In genomic region chr13:30198101-30198570, GRCm38 (mm10) we compare ENCODE assay signal across 12 mouse cellular contexts.
DNase-seq lines count a peak whose midpoint lies in the region; ATAC-seq and TF ChIP-seq lines count a peak whose summit lies in the region.
"Had no signal": no experiment of that assay in that cellular context is flagged by ENCODE, and none has a peak within 500 bp of the region (broad histone marks: within the 10 kb centered on the region; RNA-seq: fewer than 3 reads in every experiment).

No protein-coding gene starts in this region.

- H3K4me2 ChIP-seq in kidney, postnatal 0 days (ENCODE audit: low read length), result no peak overlapping the region
- no peak overlapping the region for H3K4me2 ChIP-seq in kidney, embryonic 15.5 days
- peak overlapping the region; percentile 24 for H3K4me2 ChIP-seq in embryonic facial prominence, embryonic 13.5 days
- H3K4me2 ChIP-seq in hindbrain, embryonic 11.5 days (replicated peaks; ENCODE audit: low read depth, low read length), result no peak overlapping the region
- H3K4me2 ChIP-seq: heart, embryonic 15.5 days had no signal

- 0 out of 2 replicates have a peak overlapping the region, but pooled peaks have one; percentile 11 for H3K27ac ChIP-seq in kidney, postnatal 0 days
- no peak overlapping the region for H3K27ac ChIP-seq in kidney, embryonic 15.5 days
- peak overlapping the region; percentile 77 for H3K27ac ChIP-seq in embryonic facial prominence, embryonic 13.5 days
- no peak overlapping the region for H3K27ac ChIP-seq in layer of hippocampus, adult 2 months
- no peak overlapping the region for H3K27ac ChIP-seq in hindbrain, embryonic 11.5 days (ENCODE audit: low read depth, low read length)
- H3K27ac ChIP-seq: heart, embryonic 15.5 days had no signal

- DNase-seq in kidney, postnatal 0 days (ENCODE audit: low spot score), result no peak
- DNase-seq in thymus, postnatal 4 days, result peak; percentile 20
- DNase-seq in layer of hippocampus, adult 2 months (ENCODE audit: low spot score in 2 of 2), result no peak
- no peak for DNase-seq in frontal cortex, postnatal 25 days (ENCODE audit: low spot score in 2 of 2)
- DNase-seq in hindbrain, embryonic 11.5 days (ENCODE audit: low spot score), result no peak
- DNase-seq: kidney, postnatal 10 days; liver had no signal

- H3K36me3 ChIP-seq in kidney, postnatal 0 days (ENCODE audit: insufficient read depth, low read length), result no peaks in the 10 kb centered on the region
- H3K36me3 ChIP-seq in kidney, embryonic 15.5 days, result 0 out of 2 replicates have a peak, but pooled peaks cover 3% of the 10 kb centered on the region
- H3K36me3 ChIP-seq in embryonic facial prominence, embryonic 13.5 days, result no peaks in the 10 kb centered on the region; the same call in 1 of the 2 replicates
- no peaks in the 10 kb centered on the region for H3K36me3 ChIP-seq in megakaryocyte, embryonic 14.5 days (replicated peaks; ENCODE audit: low read length)
- H3K36me3 ChIP-seq in hindbrain, embryonic 11.5 days (ENCODE audit: control insufficient read depth, insufficient read depth, low read length), result no peaks in the 10 kb centered on the region
- H3K36me3 ChIP-seq: heart, embryonic 15.5 days had no signal

- H3K4me3 ChIP-seq in kidney, postnatal 0 days (replicated peaks; ENCODE audit: low read depth, low read length), result no peak overlapping the region
- H3K4me3 ChIP-seq in kidney, embryonic 15.5 days (replicated peaks), result no peak overlapping the region
- no peak overlapping the region for H3K4me3 ChIP-seq in embryonic facial prominence, embryonic 13.5 days
- peak overlapping the region; percentile 3 for H3K4me3 ChIP-seq in megakaryocyte, embryonic 14.5 days (replicated peaks)
- no peak overlapping the region for H3K4me3 ChIP-seq in layer of hippocampus, adult 2 months
- no peak overlapping the region for H3K4me3 ChIP-seq in hindbrain, embryonic 11.5 days (ENCODE audit: low read depth, low read length)
- H3K4me3 ChIP-seq: erythroblast, embryonic 14.5 days; heart, embryonic 15.5 days had no signal

- no peaks in the 10 kb centered on the region for H3K9me3 ChIP-seq in kidney, postnatal 0 days (replicated peaks; ENCODE audit: low read length)
- H3K9me3 ChIP-seq in kidney, embryonic 15.5 days (replicated peaks), result no peaks in the 10 kb centered on the region
- no peaks in the 10 kb centered on the region for H3K9me3 ChIP-seq in embryonic facial prominence, embryonic 13.5 days
- no peaks in the 10 kb centered on the region for H3K9me3 ChIP-seq in megakaryocyte, embryonic 14.5 days
- H3K9me3 ChIP-seq in hindbrain, embryonic 11.5 days (ENCODE audit: control insufficient read depth, low read length), result no peaks in the 10 kb centered on the region
- H3K9me3 ChIP-seq: heart, embryonic 15.5 days had no signal

- no peak for ATAC-seq in kidney, postnatal 0 days (replicated peaks; ENCODE audit: low FRiP score, low read depth)
- ATAC-seq in kidney, embryonic 15.5 days (replicated peaks; ENCODE audit: low FRiP score), result no peak
- no peak for ATAC-seq in embryonic facial prominence, embryonic 13.5 days (ENCODE audit: insufficient number of reproducible peaks, insufficient read depth, low FRiP score, low TSS enrichment, low read depth)
- no peak for ATAC-seq in hindbrain, embryonic 11.5 days (ENCODE audit: low FRiP score)

- H3K9ac ChIP-seq in kidney, postnatal 0 days (ENCODE audit: low read depth, low read length), result no peak overlapping the region
- H3K9ac ChIP-seq in kidney, embryonic 15.5 days, result no peak overlapping the region
- no peak overlapping the region for H3K9ac ChIP-seq in embryonic facial prominence, embryonic 13.5 days
- no peak overlapping the region for H3K9ac ChIP-seq in hindbrain, embryonic 11.5 days (ENCODE audit: low read depth, low read length)
- H3K9ac ChIP-seq: heart, embryonic 15.5 days had no signal

- no peaks in the 10 kb centered on the region for H3K27me3 ChIP-seq in kidney, postnatal 0 days (ENCODE audit: insufficient read depth, low read length)
- H3K27me3 ChIP-seq in kidney, embryonic 15.5 days, result no peaks in the 10 kb centered on the region
- H3K27me3 ChIP-seq in embryonic facial prominence, embryonic 13.5 days, result no peaks in the 10 kb centered on the region
- no peaks in the 10 kb centered on the region for H3K27me3 ChIP-seq in megakaryocyte, embryonic 14.5 days (replicated peaks)
- no peaks in the 10 kb centered on the region for H3K27me3 ChIP-seq in hindbrain, embryonic 11.5 days (ENCODE audit: control insufficient read depth, insufficient read depth, low read length)
- H3K27me3 ChIP-seq: heart, embryonic 15.5 days had no signal

- WGBS in kidney, postnatal 0 days, result 76% methylated on average over 9 of the region's 9 CpGs
- WGBS in kidney, embryonic 15.5 days, result 81% methylated on average over 9 of the region's 9 CpGs
- WGBS in embryonic facial prominence, embryonic 13.5 days, result 55% methylated on average over 9 of the region's 9 CpGs
- WGBS in hindbrain, embryonic 11.5 days, result 90% methylated on average over 9 of the region's 9 CpGs

- no peak for TF ChIP-seq CTCF in kidney, postnatal 0 days (IDR thresholded peaks at IDR 0.05; ENCODE audit: low read depth)
- TF ChIP-seq CTCF in layer of hippocampus, adult 2 months (conservative IDR thresholded peaks at IDR 0.05), result no peak

- no peaks in the 10 kb centered on the region for H3K4me1 ChIP-seq in kidney, postnatal 0 days (replicated peaks; ENCODE audit: insufficient read depth, low read length)
- peaks cover 9% of the 10 kb centered on the region for H3K4me1 ChIP-seq in kidney, embryonic 15.5 days
- peaks cover 18% of the 10 kb centered on the region for H3K4me1 ChIP-seq in embryonic facial prominence, embryonic 13.5 days
- peaks cover 3% of the 10 kb centered on the region; the same call in 1 of the 2 replicates for H3K4me1 ChIP-seq in megakaryocyte, embryonic 14.5 days
- H3K4me1 ChIP-seq in hindbrain, embryonic 11.5 days (replicated peaks; ENCODE audit: control insufficient read depth, insufficient read depth, low read length), result no peaks in the 10 kb centered on the region
- H3K4me1 ChIP-seq: heart, embryonic 15.5 days had no signal

Comparison
In these comparisons a context has a peak if more than half of its experiments do, and no peak if none do; other contexts are left out.
1. H3K27ac ChIP-seq: peak in kidney, postnatal 0 days (single experiment) and embryonic facial prominence, embryonic 13.5 days (single experiment); none in kidney, embryonic 15.5 days (single experiment), layer of hippocampus, adult 2 months (single experiment) and hindbrain, embryonic 11.5 days (single experiment).